Mouse (Mus musculus): Measurements from ENCODE around the gene Spock2.
"Not testable (repeated sequence)": the region's sequence is repeated elsewhere in the genome, so short reads cannot be mapped to it uniquely, and the experiment has no call there.

Gene Spock2

DNA sequence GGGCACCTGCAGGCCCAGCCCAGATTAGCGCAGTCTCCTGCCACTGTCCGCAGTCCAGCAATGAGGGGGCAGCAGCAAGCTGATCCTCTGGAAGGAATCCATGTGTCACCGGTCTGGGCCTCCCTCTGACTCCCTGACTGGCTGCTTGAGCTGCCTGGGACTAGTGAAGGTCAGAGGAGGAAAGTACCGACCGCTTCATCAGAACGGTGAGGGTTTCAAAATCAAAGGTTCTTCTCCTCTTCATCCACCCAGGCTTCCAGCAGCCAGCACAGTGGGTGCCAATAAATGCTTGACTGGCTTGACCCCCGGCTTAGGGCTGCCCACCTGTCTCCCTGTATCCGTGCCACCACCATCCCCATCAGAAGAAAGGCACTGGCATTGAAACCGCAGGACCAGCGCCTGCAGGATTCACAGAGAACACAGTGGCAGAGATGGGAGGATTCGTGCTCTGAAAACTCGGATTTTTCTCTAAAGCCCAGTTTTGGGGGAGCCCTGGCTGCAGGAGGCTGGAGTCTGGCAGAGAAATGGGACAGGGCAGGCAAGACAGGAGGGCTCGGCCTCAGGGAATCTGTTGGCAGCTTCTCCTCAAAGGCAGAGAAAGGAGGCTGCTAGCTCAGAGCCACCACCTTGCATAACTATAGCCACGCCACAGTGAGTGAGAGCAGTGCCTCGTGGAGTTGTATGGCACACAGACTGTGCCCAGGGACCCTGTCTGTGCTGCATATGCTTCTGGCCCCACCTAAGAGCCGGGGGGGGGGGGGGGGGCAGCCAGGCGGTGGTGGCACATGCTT lies 2.5 kb downstream of the Spock2 start:
- DNase-seq, result no peak

DNA sequence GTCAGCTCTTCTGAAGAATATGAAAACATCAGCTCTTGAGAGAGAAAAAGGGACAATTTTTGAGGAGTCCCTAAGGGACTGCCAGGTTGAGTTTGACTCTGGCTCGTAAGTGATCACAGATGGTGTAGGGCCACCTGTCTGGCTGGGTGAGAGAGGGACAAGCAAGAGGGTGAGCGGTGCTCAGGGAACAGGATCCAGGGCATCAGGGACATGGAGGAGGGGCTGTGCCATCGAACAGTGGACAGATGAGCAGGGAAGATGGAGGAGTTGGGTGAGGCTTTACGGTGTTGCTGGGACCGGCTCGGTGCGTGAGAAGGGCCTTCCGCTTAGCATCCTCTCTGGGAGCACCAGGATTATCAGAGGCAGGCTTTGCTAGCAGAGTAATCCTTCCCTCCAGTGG lies 3.3 kb downstream of the Spock2 start:
- no peak for DNase-seq

DNA sequence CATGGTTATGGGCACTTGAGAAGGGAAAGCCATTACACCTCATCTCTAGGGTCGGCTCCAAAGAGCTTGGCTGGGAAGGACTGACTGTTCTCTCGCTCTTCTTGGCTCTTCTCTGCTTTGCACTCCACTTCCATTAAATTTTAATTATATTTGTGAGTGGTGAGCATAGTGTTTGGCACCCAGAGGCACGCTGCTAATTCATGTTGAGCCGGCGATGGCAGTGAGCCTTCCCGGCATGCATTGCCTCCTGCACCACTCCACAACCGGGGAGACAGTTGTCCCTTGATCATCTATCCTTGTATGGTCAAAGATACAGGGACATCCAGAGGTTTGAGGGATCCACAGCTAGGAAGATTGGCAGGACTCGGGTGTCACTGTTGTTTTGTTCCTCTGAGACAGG lies 4.0 kb downstream of the Spock2 start:
- DNase-seq, result no peak

DNA sequence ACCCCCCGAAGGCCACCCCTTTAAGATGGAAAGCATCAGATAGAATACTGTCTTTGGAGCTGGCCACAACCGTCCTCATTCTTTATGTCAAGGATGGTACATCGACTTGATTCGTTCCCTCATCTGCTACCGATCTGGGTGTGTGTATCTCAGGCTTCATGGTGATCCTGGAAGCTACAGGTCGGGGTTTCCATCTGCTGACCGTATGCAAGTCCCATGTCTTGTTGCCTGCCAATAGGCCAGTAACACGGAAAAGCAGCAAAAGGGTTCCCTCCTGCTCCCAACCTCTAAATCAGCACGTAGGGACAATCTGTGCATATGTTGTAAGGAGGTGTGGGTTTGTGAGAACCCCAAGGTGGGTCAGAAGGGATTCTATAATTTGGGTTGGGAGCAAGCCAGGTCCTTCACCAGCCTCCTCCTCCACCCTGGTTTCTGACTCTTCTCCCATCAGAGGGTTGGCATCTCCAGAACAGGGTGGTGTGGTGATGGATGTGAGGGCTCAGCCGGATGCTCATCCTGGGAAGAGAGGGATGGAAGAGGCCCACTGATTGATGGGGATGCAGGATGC lies 5.0 kb downstream of the Spock2 start:
- DNase-seq, result no peak

DNA sequence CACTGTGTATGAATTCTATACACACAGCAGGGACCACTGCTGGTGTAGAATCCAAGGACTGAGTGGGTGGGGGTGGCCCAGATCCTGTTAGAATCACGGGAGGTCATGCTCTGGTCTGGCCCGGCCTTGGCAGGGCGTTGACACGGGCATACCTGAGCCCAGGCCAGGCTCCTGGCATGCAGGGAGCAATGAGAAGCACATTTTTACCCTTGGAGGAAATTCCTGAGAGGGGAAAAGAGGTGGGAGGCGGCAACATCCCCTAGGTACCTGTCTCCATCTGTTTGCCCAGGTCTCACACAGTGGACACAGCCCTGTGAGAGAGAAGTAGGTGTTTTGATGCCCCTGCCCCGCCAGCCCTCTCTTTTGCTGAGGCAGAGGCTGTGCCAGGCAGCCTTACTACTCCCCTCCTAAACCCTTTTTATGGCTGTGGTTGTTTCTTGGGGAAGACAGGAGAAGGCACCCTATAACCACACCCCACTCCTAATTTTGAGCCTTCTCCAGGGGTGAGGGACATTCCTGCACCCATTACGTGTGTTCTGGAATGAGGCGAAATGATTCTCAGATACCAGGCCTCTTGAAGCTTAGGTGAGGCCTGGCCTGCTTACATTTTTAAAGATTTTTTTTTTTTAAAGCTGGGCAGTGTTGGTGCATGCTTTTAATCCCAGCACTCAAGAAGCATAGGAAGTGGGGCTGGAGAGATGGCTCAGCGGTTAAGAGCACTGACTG lies 8.1 kb downstream of the Spock2 start:
- no peak for DNase-seq

DNA sequence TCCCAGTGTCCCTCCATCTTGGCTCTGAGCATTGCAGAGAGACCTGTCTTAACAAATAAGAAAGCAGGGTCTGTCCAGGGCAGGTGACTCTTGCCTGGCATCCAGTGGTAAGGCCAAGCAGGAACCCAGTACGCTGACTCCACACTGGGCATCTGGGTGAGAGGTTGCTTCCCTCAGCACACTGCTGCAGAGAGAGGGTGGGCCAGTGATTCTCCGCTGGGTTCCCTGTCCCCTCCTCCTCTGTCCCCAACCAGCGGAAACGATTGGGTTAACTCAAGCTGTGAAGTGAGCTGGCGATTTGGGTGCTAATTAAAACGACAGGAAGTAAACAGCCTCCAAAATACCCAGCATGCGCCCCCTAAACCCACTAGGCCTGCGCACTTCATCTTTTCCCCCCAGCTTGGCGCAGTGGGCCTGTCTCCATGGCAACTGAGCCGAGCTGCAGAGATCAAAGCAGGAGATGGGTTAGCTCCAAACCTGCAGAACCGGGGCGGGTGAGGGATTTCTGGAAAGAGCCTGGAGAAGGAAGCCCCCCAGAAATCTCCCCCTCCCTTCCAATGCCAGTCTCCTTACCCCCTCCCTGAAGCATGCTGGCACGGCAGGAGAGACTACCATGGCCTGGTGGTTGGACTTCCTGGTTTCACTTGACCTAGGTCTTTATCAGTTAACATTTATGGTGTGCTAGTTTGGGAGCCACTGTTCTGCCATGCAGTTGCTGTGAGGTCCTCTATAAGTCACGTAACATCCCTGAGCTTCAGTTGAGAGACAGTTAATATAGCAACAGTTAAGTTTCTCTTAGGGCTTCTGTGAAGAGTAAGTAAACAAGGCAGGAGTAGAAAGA lies 9.5 kb downstream of the Spock2 start:
- peak; percentile 55 to 64 for DNase-seq

DNA sequence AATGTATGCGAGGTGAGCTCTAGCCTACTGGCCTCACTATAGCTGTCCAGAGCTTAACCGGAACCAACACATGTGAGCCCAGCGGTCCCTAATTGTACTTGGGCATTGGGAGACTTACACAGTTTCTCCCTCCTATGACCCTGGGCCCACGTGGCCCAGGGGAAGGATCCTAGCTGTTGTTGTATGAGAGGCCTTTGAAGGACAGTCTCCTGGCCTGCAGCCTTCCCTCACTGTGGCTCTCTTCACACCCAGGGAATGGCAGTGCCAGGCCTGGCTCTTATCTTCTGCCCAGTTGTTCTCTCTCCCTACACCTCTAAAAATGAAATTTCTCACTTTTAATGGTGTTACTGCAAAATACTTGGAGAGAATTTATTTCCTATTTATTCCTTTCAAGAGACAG lies 11.0 kb downstream of the Spock2 start:
- no peak for DNase-seq

DNA sequence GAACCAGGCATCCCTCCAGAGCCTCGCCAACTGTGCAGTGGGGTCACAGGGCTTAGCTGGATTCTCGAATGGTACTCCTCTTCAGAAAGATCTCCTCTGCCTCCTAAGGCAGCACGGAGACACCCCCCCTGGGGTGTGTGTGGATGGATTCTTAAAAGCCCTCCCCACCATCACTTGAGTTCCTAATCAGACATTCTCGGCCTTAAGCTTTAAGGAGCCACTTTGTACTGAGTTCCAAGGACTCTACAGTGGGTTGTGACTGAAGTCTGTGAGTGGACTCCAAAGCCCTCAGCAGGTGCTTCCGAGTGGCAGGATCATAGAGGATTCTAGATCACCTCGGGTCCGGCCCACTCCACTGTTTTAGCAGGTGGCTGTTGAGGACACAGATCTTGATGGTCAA lies 12.4 kb downstream of the Spock2 start:
- no peak for DNase-seq

DNA sequence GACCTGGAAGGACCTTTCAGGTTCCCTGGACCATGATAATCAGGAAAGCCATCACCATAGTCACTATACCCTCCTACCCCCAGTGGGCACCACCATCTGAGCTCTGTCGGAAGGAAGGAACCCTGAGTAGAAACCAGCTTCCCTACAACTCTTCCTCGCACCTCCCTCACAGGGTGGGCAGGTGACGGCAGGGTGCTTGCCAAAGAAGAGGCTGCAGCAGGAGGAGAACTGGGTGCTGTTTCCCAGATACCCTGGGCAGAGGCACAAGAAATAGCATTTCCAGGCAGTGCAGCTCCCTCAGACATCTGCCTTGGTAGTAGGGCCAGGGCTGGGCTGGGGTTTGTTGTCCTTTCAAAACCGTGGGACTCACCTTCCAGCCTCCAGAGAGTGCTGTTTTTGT lies 14.6 kb downstream of the Spock2 start:
- no peak for DNase-seq

DNA sequence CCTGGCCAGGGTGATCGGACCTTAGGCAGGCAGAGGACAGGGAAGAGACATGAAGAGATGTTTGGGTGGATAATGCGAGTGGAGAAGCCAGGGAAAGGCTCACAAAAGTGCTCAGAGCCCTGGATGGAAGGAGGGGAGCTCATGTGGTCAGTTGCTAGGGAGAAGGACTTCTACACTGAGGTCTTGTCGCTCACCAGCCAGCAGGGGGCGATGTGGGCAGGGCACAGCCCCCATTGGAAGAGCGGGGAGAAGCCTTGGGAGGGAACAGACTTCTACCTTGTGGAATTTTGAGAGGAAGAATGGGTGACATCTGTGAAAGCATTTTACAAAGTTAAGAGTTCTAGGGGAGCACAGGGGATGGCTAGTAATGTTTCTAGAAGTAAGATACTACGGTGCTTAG lies 18.1 kb downstream of the Spock2 start:
- peak; percentile 62 to 65 for DNase-seq

DNA sequence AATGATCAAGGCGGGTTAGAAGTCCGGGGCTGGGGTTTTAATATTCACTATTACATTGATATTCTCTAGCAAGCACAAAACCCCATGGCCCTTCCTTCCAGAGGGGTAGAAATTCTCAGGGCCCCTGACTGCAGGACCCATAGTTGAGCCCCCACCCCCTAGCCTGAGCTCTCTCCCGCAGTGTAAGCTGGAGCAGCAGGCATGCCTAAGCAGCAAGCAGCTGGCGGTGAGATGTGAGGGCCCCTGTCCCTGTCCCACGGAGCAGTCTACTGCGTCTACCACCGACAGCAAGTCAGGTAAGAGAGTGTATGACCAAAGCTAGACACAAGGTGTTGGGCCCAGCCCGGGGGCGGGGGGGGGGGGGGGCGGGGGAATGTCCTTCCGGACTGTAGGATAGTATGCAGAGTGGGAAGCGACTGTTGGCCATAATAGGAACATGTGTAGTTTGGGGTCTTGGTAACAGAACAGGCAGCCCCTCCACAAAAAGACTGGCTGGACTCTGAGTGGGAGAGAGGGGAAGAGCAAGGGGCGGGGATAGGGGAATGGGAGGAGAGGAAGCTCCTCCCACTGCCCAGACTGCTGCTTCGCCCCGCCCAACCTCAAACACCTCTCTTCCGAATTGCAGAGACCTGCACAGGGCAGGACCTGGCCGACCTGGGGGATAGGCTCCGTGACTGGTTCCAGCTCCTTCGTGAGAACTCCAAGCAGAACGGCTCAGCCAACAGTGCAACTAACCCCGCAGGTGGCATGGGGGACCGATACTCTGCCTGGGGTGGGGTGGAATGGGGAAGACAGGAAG lies 19.7 kb downstream of the Spock2 start:
- DNase-seq, result no peak

DNA sequence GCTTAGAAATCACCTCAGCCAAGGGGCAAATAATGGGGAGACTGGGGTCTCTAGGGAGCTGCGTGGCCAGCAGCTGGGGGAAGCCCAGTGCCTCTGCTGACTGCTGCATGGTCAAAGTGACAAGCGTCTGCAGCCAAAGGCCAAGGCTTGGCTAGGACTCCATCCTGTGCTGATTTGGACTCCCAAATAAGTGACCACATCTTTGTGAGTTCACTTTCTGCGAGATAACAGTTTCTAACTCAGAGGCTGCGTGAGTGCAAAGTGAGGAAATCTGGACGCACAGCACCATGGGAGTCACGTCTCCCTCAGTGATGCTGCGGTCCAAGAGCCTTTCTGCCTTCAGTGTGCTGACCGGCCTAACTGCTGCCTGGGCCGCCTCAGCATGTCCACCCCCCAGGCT lies 22.3 kb downstream of the Spock2 start:
- no peak for DNase-seq

DNA sequence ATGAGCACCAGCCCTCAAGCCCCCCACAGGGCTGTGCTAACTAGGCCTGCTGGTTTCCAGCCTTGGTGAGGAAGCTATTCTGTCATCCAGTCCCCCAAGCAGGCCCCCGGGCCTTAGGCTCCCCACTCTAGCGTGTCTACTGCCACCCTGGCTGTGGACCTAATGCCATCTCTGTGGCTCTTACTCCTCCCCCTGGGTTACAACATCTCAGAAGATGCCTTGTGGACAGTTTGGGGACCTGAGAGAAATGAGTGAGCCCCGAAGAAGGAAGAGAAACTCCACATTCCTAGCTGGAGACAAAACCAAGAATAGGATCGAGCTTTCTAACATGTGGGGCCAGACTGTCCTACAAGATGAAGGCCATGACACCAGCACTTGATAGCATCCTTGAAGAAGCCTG lies 24.5 kb downstream of the Spock2 start:
- no peak for DNase-seq

DNA sequence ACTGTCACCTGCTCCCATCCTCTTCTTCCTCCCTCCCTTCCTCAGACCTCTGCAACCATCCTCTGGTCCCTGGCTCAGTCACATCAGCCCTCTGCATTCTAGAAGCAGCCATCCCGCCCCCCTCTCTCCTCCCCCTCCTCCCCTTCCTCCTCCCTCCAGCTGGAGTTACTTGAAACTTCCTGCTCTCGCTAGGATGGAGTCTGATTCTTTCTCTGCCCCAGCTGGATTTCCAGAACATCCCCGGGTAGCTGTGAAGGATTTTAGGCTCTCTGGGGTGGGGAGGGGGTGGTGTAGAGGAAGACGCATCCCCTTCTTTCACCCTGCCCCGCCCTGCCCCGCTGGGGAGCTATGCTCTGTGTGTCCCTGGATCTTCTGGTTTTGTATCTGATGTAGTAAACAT lies 27.5 kb downstream of the Spock2 start:
- no peak for DNase-seq

DNA sequence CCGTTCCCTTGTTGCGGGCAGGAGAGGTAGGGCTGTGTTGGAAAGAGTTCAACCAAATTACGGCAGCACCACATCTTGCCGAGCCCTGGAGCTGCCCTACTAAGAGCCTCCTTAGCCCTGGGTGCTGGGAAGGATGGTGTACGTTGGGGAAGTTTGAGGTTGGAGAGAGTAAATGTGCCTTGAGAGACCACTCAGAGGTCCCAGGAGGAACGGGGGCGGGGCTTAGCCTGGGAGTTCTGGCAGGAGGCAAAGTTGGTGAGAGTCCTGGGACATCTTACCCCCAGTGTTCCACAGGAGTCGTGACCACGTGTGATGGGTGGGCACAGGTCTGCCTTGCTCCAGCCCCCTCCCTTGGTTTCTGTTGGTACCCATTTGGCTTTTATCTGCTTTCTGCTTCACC lies 28.2 kb downstream of the Spock2 start:
- DNase-seq, result no peak

DNA sequence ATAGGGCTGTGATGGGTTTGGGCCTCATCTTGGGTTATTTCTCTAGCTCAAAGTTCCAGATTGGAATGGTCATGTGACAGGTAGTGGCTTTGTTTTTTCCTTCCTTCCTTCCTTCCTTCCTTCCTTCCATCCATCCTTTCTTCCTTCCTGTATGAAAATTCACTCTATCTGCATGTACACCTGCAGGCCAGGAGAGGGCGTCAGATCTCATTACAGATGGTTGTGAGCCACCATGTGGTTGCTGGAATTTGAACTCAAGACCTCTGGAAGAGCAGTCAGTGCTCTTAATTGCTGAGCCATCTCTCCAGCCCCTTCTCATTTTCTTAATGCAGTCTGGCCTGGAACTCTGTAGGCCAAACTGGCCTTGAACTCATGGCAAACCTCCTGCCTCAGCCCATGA lies 30.0 kb downstream of the Spock2 start:
- not testable (repeated sequence) for DNase-seq

DNA sequence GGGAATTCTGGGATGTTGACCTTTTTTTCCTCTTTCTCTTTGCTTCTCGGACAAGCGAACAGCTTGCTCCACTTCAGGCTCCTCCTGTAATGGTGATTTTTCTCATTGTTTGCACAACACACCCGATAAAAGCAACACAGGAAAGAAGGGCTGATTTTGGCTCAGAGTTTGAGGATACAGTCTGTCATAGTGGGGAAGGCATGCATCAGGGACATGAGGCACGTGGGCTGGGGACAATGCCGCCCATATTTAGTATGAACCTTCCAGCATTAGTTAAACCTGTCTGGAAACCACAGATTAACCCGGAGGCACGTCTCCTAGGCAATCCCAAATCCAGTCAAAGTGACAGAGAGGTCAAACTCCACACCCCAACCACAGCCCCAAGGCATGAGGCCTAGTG lies 30.9 kb downstream of the Spock2 start:
- no peak for DNase-seq

DNA sequence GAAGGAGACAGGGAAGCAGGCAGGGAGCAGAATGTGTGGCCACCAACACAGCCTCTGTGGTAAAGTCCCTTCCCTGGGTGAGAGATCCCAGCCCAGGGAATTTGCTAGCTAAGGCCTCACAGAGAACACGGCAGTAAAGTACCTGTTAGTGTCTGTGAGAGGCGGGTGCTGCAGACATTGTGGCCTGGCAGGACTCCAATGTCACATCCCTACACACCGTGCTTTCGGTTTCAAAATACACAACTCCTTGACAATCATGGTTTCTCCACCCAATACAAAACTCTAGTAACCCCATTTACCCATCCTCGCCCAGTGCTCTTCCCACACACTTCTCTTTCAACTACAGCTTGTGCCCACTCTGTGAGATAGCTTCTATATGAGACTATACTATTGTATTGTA lies 32.7 kb downstream of the Spock2 start:
- DNase-seq, result no peak

DNA sequence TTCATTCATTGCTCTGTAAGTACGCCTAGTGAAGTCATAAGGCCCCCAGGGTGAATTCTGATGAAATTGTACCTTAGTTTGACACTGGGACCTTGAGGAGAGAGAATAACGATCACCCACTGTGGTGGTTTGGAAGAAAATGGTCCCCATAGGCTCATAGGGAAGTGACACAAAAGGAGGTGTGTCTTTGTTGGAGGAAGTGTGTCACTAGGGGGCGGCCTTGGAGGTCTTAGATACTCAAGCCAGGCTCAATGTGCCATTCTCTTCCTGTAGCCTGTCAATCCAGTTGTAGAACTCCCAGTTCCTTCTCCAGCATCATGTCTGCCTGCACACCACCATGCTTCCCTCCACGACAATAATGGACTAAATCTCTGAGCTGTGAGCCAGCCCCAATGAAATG lies 34.7 kb downstream of the Spock2 start:
- no peak for DNase-seq

DNA sequence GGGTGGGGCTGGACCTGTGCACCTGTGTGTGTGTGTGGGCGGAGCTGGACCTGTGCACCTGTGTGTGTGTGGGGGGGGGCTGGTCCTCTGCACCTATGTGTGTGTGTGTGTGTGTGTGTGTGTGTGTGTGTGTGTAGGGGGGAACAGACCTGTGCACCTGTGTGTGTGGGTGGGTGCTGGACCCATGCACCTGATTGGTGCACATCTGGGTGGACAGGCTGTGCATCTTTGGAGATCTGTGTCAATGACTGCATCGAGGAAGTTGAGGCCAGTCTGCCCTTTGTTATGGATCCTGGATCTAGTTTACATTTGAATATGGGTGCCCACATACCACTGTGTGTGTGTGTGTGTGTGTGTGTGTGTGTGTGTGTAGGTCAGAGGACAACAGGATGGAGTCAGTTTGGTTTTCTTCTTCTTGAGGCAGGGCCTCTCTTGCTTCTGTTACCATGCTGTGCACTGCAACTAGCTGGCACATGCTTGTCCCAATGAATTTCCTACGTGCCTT lies 35.7 kb downstream of the Spock2 start:
- no peak for DNase-seq

DNA sequence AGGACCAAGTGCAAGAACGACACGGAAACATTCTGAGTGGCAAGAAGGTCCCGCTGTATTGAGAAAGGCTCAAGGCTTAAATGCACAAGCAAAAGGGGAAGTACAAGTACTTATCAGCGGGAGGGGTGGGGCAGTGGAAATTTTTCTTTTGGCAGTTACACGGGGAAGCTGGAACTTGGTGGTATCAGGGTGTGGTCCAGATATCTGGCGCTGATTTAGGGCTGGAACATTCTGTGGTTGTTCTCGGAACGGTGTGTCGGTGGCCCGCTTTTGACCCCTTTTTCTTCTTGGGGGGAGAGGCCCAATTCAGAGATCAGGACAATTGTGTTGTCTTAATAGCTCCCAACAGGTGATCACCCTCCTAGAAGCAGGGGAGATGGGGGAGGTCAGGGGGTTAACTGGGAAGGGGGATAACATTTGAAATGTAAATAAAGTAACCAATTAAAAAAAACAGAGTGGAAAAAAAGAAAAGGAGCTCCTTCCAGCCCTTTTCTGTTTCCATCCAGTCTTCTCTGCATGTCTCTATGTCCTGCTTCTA lies 41.6 kb downstream of the Spock2 start:
- DNase-seq, result not testable (repeated sequence)

DNA sequence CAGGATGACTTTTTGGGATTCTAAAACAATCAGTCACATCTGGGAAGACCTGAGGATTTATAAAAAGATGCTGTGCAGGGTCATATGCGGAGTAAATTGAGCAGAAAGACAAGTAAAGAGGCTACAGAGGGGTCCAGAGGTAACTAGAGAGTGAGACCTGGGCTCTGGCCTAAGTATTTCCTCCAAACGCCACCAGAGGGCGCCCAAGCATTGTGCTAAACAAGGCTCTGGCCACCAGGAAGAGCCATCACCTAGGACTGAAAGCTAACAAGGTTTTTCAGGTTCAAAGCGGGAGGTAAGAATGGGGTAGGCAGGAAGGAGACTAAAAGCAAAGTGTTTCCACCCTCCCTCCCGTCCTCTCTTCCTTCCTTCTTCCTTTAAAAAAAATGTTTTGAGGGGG lies 42.1 kb downstream of the Spock2 start:
- peak; percentile 93 for DNase-seq

Measured in B cell, adult 2 months (primary cell).